Mouse (Mus musculus): ENCODE results near the gene Gpd1. TPM values are rescaled to one million over a fixed set of nuclear protein-coding genes. Genes with fewer than 3 reads are reported as not detected.
A peak's percentile ranks its signal among the peaks of the same experiment; 100 is the strongest.
"Not testable (repeated sequence)": the region's sequence is repeated elsewhere in the genome, so short reads cannot be mapped to it uniquely, and the experiment has no call there.

Gpd1 gene
- polyA plus RNA-seq, 1 experiment from 2014 or later = 0.53 TPM

GRCm38 (mm10) chr15:99754204-99754603 lies 36.9 kb downstream of the Gpd1 start:
- 81% methylated on average over 3 of the region's 3 CpGs for WGBS
- ATAC-seq (replicated peaks; ENCODE audit: low FRiP score) = no peak
- H3K9ac ChIP-seq (ENCODE audit: low read length) = no peak overlapping the region

GRCm38 (mm10) chr15:99767467-99767866 lies 50.2 kb downstream of the Gpd1 start:
- H3K27ac ChIP-seq (ENCODE audit: low read depth, low read length) = no peak overlapping the region

More at GRCm38 (mm10) chr15:99754204-99754603, 36.9 kb downstream of the Gpd1 start:
- no peak overlapping the region for H3K4me3 ChIP-seq (ENCODE audit: low read depth, low read length)
- H3K4me2 ChIP-seq (ENCODE audit: low read depth, low read length, severe bottlenecking) = no peak overlapping the region
- no peak overlapping the region for H3K27ac ChIP-seq (ENCODE audit: low read depth, low read length)
- H3K4me1 ChIP-seq (replicated peaks; ENCODE audit: control insufficient read depth, insufficient read depth, low read length) = no peaks in the 10 kb centered on the region
- H3K36me3 ChIP-seq (ENCODE audit: control insufficient read depth, insufficient read depth, low read length) = no peaks in the 10 kb centered on the region
- no peaks in the 10 kb centered on the region for H3K27me3 ChIP-seq (ENCODE audit: control insufficient read depth, insufficient read depth, low read length)
- no peak for DNase-seq (ENCODE audit: low spot score)
- H3K9me3 ChIP-seq (ENCODE audit: control insufficient read depth, low read length) = no peaks in the 10 kb centered on the region; the same call in 1 of the 2 replicates

GRCm38 (mm10) chr15:99768761-99769160 lies 51.4 kb downstream of the Gpd1 start:
- H3K9me3 ChIP-seq (ENCODE audit: control insufficient read depth, low read length) = no peaks in the 10 kb centered on the region
- ATAC-seq (replicated peaks; ENCODE audit: low FRiP score) (no peak), DNase-seq (ENCODE audit: low spot score) (no peak)
- 94% methylated on average over 1 of the region's 1 CpGs for WGBS
- peaks cover 3% of the 10 kb centered on the region; the same call in 1 of the 2 replicates for H3K4me1 ChIP-seq (replicated peaks; ENCODE audit: control insufficient read depth, insufficient read depth, low read length)
- H3K4me3 ChIP-seq (ENCODE audit: low read depth, low read length) = no peak overlapping the region
- no peaks in the 10 kb centered on the region for H3K36me3 ChIP-seq (ENCODE audit: control insufficient read depth, insufficient read depth, low read length)
- H3K27me3 ChIP-seq (ENCODE audit: control insufficient read depth, insufficient read depth, low read length) = no peaks in the 10 kb centered on the region
- H3K27ac ChIP-seq (ENCODE audit: low read depth, low read length) = no peak overlapping the region
- H3K9ac ChIP-seq (ENCODE audit: low read length) = no peak overlapping the region
- no peak overlapping the region for H3K4me2 ChIP-seq (ENCODE audit: low read depth, low read length, severe bottlenecking)

More at GRCm38 (mm10) chr15:99767467-99767866, 50.2 kb downstream of the Gpd1 start:
- no peak overlapping the region for H3K9ac ChIP-seq (ENCODE audit: low read length)
- WGBS = 97% methylated on average over 4 of the region's 4 CpGs
- H3K36me3 ChIP-seq (ENCODE audit: control insufficient read depth, insufficient read depth, low read length) = no peaks in the 10 kb centered on the region
- no peaks in the 10 kb centered on the region for H3K27me3 ChIP-seq (ENCODE audit: control insufficient read depth, insufficient read depth, low read length)
- H3K4me2 ChIP-seq (ENCODE audit: low read depth, low read length, severe bottlenecking) = no peak overlapping the region
- peaks cover 3% of the 10 kb centered on the region; the same call in 1 of the 2 replicates for H3K4me1 ChIP-seq (replicated peaks; ENCODE audit: control insufficient read depth, insufficient read depth, low read length)
- no peak overlapping the region for H3K4me3 ChIP-seq (ENCODE audit: low read depth, low read length)
- ATAC-seq (replicated peaks; ENCODE audit: low FRiP score) (no peak), DNase-seq (ENCODE audit: low spot score) (no peak)
- no peaks in the 10 kb centered on the region for H3K9me3 ChIP-seq (ENCODE audit: control insufficient read depth, low read length)

GRCm38 (mm10) chr15:99771004-99771500 lies 53.7 kb downstream of the Gpd1 start:
- Histone ChIP-seq H3K4me2 (ENCODE audit: low read depth, low read length, severe bottlenecking) (peak overlapping the region; percentile 88), H3K4me1 (replicated peaks; ENCODE audit: control insufficient read depth, insufficient read depth, low read length) (peaks cover 3% of the 10 kb centered on the region; the same call in 1 of the 2 replicates), H3K27ac (ENCODE audit: low read depth, low read length) (no peak overlapping the region), H3K9ac (ENCODE audit: low read length) (peak overlapping the region; percentile 89), H3K27me3 (ENCODE audit: control insufficient read depth, insufficient read depth, low read length) (no peaks in the 10 kb centered on the region), H3K9me3 (ENCODE audit: control insufficient read depth, low read length) (no peaks in the 10 kb centered on the region), H3K36me3 (ENCODE audit: control insufficient read depth, insufficient read depth, low read length) (no peaks in the 10 kb centered on the region), H3K4me3 (ENCODE audit: low read depth, low read length) (peak overlapping the region; percentile 84)
- ATAC-seq (replicated peaks; ENCODE audit: low FRiP score) = no peak
- DNase-seq (ENCODE audit: low spot score) = no peak
- WGBS = 41% methylated on average over 5 of the region's 5 CpGs

GRCm38 (mm10) chr15:99771601-99772276 lies 54.4 kb downstream of the Gpd1 start:
- under 1% methylated on average over 58 of the region's 59 CpGs for WGBS
- H3K36me3 ChIP-seq (ENCODE audit: control insufficient read depth, insufficient read depth, low read length) = no peaks in the 10 kb centered on the region
- DNase-seq (ENCODE audit: low spot score) = peak; percentile 55
- H3K4me2 ChIP-seq (ENCODE audit: low read depth, low read length, severe bottlenecking) = peak overlapping the region; percentile 88
- ATAC-seq (replicated peaks; ENCODE audit: low FRiP score) = peak; percentile 65
- peak overlapping the region; percentile 84 for H3K4me3 ChIP-seq (ENCODE audit: low read depth, low read length)
- H3K27me3 ChIP-seq (ENCODE audit: control insufficient read depth, insufficient read depth, low read length) = no peaks in the 10 kb centered on the region
- H3K27ac ChIP-seq (ENCODE audit: low read depth, low read length) = peak overlapping the region; percentile 88
- H3K4me1 ChIP-seq (replicated peaks; ENCODE audit: control insufficient read depth, insufficient read depth, low read length) = peaks cover 3% of the 10 kb centered on the region; the same call in 1 of the 2 replicates
- H3K9ac ChIP-seq (ENCODE audit: low read length) = peak overlapping the region; percentile 89
- no peaks in the 10 kb centered on the region for H3K9me3 ChIP-seq (ENCODE audit: control insufficient read depth, low read length)

- Histone ChIP-seq H3K4me2 (ENCODE audit: low read depth, low read length, severe bottlenecking) (peak overlapping the region; percentile 88), H3K9ac (ENCODE audit: low read length) (peak overlapping the region; percentile 89), H3K27me3 (ENCODE audit: control insufficient read depth, insufficient read depth, low read length) (no peaks in the 10 kb centered on the region), H3K36me3 (ENCODE audit: control insufficient read depth, insufficient read depth, low read length) (no peaks in the 10 kb centered on the region), H3K4me3 (ENCODE audit: low read depth, low read length) (peak overlapping the region; percentile 84), H3K9me3 (ENCODE audit: control insufficient read depth, low read length) (no peaks in the 10 kb centered on the region), H3K4me1 (replicated peaks; ENCODE audit: control insufficient read depth, insufficient read depth, low read length) (peaks cover 3% of the 10 kb centered on the region; the same call in 1 of the 2 replicates), H3K27ac (ENCODE audit: low read depth, low read length) (peak overlapping the region; percentile 88)
- WGBS = 1% methylated on average over 37 of the region's 41 CpGs
- DNase-seq (ENCODE audit: low spot score) (peak; percentile 93), ATAC-seq (replicated peaks; ENCODE audit: low FRiP score) (peak; percentile 95)
Measured at GRCm38 (mm10) chr15:99772277-99772880, 55.1 kb downstream of the Gpd1 start.

GRCm38 (mm10) chr15:99772881-99772924 lies 55.4 kb downstream of the Gpd1 start, which contains the start of gene Cers5:
Gene Cers5, minus strand, starts transcription at chr15:99772885.
- H3K9ac ChIP-seq (ENCODE audit: low read length) = peak within 1 kb of the TSS; percentile 89
- H3K9me3 ChIP-seq (ENCODE audit: control insufficient read depth, low read length); H3K27me3 ChIP-seq (ENCODE audit: control insufficient read depth, insufficient read depth, low read length); H3K4me1 ChIP-seq (replicated peaks; ENCODE audit: control insufficient read depth, insufficient read depth, low read length); H3K36me3 ChIP-seq (ENCODE audit: control insufficient read depth, insufficient read depth, low read length); DNase-seq (ENCODE audit: low spot score); ATAC-seq (replicated peaks; ENCODE audit: low FRiP score): not testable (repeated sequence)
- H3K4me3 ChIP-seq (ENCODE audit: low read depth, low read length) = peak within 1 kb of the TSS; percentile 84
- peak within 1 kb of the TSS; percentile 88 for H3K4me2 ChIP-seq (ENCODE audit: low read depth, low read length, severe bottlenecking)
- peak within 1 kb of the TSS; percentile 88 for H3K27ac ChIP-seq (ENCODE audit: low read depth, low read length)

GRCm38 (mm10) chr15:99772925-99773324 lies 55.6 kb downstream of the Gpd1 start:
- H3K36me3 ChIP-seq (ENCODE audit: control insufficient read depth, insufficient read depth, low read length) = no peaks in the 10 kb centered on the region
- H3K27ac ChIP-seq (ENCODE audit: low read depth, low read length) = 0 out of 2 replicates have a peak overlapping the region, but pooled peaks have one; percentile 5
- ATAC-seq (replicated peaks; ENCODE audit: low FRiP score) = no peak
- no peaks in the 10 kb centered on the region for H3K27me3 ChIP-seq (ENCODE audit: control insufficient read depth, insufficient read depth, low read length)
- DNase-seq (ENCODE audit: low spot score) = no peak
- whole genome bisulfite sequencing = 26% methylated on average over 3 of the region's 3 CpGs
- H3K9me3 ChIP-seq (ENCODE audit: control insufficient read depth, low read length) = no peaks in the 10 kb centered on the region
- no peak overlapping the region for H3K9ac ChIP-seq (ENCODE audit: low read length)
- 0 out of 2 replicates have a peak overlapping the region, but pooled peaks have one; percentile 84 for H3K4me3 ChIP-seq (ENCODE audit: low read depth, low read length)
- H3K4me2 ChIP-seq (ENCODE audit: low read depth, low read length, severe bottlenecking) = no peak overlapping the region; the same call in 1 of the 2 replicates
- peaks cover 3% of the 10 kb centered on the region; the same call in 1 of the 2 replicates for H3K4me1 ChIP-seq (replicated peaks; ENCODE audit: control insufficient read depth, insufficient read depth, low read length)

Data from forebrain, embryonic 11.5 days (tissue).